Mouse (Mus musculus) brain, adult 10 weeks (tissue): ENCODE measurements around the gene Pigv. TPM values are rescaled to one million over a fixed set of nuclear protein-coding genes. Genes with fewer than 3 reads are reported as not detected.

ENCODE experiments used
- polyA plus RNA-seq: library from polyadenylated mRNA; stranded (reverse); fragments of 350-450 nt; fragmentation: Illumina TruSeq; extraction: RNeasy Lipid Tissue Mini Kit (QIAGEN cat#74804); gene quantifications from one replicate; pipeline ENCODE4 v1.2.3, GENCODE M21; 2015; ENCODE audit warnings: low read depth, low replicate concordance

Gene Pigv
- polyA plus RNA-seq = 6.7 TPM

GRCm38 (mm10) chr4:133671881-133672844, at the start of gene Pigv:
Pigv (minus strand) TSS chr4:133672647.

DNA sequence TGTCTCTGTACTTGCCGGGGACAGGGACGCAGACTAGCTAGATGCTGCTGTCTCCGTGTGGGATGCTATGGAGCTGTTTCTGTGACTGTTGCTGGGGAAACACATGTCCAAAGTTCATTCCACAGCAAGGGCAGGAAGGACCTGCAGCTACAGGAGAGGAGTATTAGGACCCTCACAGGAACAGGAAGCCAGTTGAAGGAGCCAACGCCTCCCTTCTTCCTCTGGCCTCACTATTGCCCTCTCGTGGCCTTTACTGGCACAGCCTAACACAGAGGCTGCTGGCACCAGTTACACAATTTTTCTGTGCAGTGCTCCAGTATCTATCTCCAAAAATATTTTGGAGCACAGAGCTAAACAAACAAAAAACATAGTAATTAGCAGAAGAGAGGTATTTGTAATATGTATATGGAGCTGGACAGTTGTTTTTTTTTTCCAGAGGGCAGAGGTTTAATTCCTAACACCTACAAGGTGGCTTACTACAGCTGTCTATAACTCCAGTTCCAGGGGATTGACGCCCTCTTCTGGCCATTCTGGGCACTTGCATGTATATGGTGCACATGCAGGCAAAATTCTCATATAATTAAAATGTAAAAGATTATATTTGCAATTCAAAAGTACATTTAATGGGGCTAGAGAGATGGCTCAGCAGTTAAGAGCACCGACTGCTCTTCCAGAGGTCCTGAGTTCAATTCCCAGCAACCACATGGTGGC, 22.3 kb downstream of the Pigv start, which contains the start of gene Zdhhc18:
TSS of gene Zdhhc18 (minus strand) at position 166 of the 711 bp plus-strand sequence.

Other genes with a start within 250 kb of the Pigv start
- gene Tent5b, start 192.5 kb downstream of the Pigv start, polyA plus RNA-seq = not detected
- 286 TPM for gene Trnp1, start 174.1 kb downstream of the Pigv start, polyA plus RNA-seq
- 0.27 TPM for gene Kdf1, start 153.7 kb downstream of the Pigv start, polyA plus RNA-seq
- 177 TPM for gene Nudc, start 126.7 kb downstream of the Pigv start, polyA plus RNA-seq
- not detected for gene Nr0b2, start 119.3 kb downstream of the Pigv start, polyA plus RNA-seq
- gene Gpatch3, start 97.9 kb downstream of the Pigv start, polyA plus RNA-seq = 7.6 TPM
- gene Gpn2, start 88.3 kb downstream of the Pigv start, polyA plus RNA-seq = 11.5 TPM
- gene Sfn, start 70.5 kb downstream of the Pigv start, polyA plus RNA-seq = 1.0 TPM
- gene Zdhhc18, start 22.5 kb downstream of the Pigv start, polyA plus RNA-seq = 37.2 TPM
- gene Arid1a, start 84.1 kb upstream of the Pigv start, polyA plus RNA-seq = 31.9 TPM
- 12.6 TPM for gene Rps6ka1, start 215.2 kb upstream of the Pigv start, polyA plus RNA-seq